Mouse (Mus musculus) E14TG2a.4 (cell line): ENCODE measurements at regions not wholly inside any gene's neighbourhood (a gene's known extent, or its start where the extent isn't known, plus 50 kb on each side); places are given as distances from the start of the nearest gene placed in this dataset.

Experiments used
- CTCF ChIP-seq: conservative IDR thresholded peaks from 2 replicates; pipeline ENCODE4 v1.5.1; 2014; ENCODE audit warnings: low read length
- NANOG ChIP-seq: IDR thresholded peaks from 2 replicates; pipeline ENCODE4 v1.6.1; 2014; ENCODE audit warnings: borderline replicate concordance, low read length, mixed read lengths
- POU5F1 ChIP-seq: IDR thresholded peaks from 2 replicates; pipeline ENCODE4 v1.6.1; 2014; ENCODE audit warnings: low read length, borderline replicate concordance

GRCm38 (mm10) chr14:67142556-67143250 lies 1133.7 kb upstream of the Gulo start:
- TF ChIP-seq CTCF (no peak), NANOG (no peak), POU5F1 (no peak)
